Mouse (Mus musculus) MEL-GATA-1-ER (cell line): ENCODE data around the gene Med24.
"Not testable (repeated sequence)": the region's sequence is repeated elsewhere in the genome, so short reads cannot be mapped to it uniquely, and the experiment has no call there.

Source experiments
- DNase-seq: peaks from one replicate; pipeline ENCODE4 v3.0.0-alpha.2; 2012; ENCODE audit warnings: low read depth; ENCODE audit errors: extremely low read depth

Gene Med24

DNA sequence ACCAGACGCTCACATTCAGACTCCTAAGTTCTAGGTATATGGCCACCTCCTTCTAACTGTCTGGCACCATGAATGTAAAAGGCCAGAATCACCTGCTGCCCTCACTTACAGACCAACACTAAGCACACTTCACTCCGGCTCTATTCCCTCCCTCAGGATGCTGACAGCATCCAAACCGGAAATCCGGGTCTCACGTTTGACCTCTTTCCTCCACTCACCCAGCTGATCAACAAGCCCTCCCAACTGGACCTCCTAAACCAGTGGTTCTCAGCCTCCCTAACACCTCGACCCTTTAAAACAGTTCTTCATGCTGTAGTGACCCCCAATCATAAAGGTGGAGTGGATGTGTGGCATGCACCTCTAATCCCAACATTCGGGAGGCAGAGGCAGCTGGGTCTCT, 6.1 kb downstream of the Med24 start:
- DNase-seq = no peak

DNA sequence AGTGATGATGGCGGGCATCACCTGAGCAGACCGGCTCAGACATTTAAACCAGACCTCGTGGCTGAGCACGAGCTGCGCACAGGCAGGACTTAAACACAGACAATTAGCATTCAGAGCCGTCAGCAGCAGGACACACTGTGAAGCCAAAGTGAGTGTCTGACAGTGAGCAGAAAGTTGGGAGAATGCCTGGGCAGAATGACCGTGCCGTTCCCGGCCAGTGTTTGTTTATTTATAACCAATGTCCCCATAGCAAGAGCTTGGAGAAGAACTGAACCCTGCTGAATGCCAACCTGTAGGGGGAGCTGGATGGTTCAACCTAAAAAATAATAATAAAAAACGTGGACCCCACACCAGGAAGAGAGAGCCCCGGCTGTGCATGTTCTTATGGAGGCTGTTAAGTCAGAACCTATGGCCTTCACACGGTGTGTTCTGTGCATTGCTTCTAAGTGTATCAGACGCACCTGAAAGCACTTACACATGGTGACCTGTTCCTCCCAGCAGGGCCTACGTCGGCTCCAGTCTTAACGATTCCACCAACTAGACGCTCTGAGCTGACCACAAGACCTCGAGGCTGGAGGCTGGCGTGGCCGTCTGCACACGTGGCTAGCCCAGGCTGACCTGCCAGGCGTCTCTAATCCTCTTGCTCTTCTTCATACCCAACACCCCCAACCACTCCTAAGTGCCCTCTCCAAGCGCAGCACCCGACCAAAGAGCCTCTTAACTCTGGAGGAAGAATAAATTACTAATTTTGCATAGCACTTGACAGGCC, 7.6 kb downstream of the Med24 start:
- DNase-seq = no peak

DNA sequence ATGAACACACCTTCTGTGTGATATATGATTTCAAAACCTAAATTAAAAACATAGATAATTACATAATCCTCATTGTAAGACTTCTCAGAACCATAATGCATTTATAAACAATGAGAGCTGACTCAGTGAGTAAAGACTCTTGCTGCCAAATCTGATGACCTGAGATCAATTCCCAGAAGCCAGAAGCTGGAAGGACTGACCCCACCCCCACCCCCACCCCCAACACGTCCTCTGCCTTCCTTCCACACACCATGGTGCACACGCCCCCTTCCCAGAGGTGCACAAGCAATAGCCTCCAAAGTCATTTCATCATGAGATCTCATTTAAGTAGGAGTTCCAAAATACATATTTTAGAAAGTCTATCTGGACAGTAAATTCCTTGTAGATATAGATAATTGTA, 8.5 kb downstream of the Med24 start:
- DNase-seq = no peak

DNA sequence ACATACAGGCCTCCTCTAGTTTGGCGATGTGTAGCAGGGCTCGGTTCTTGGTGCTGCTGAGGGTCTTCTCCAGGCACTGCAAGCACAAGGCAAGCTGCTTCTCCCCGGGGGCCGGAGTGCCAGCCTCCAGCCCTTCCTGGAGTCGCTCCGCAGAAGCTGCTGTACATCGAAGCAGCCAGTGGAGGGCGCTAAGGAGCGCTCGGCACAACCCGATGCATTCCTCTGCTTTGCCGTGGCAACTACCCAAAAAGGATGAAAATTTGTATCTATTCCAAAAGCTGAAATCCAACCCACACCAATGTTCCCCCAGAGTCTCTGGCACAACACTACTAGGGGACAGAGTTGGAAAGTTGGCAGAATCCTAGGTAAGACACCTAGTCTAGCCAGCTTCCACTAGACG, 11.3 kb downstream of the Med24 start:
- no peak for DNase-seq

DNA sequence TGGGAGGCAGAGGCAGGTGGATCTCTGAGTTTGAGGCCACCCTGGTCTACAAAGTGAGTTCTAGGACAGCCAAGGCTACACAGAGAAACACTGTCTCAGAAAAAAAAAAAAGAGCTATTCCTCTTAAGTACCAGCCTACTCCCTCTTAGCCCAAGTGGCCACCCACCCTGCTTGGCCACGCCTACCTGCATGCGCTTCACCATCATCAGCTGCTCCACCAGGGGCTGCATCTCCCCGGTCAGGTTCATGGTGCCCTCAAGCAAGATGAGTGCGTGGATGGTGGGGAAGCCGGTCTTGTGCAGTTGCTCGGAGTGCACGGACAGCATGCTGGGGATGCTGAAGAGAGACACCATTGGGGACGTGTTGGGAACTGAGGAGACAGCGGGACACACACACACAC, 13.3 kb downstream of the Med24 start:
- DNase-seq = no peak

DNA sequence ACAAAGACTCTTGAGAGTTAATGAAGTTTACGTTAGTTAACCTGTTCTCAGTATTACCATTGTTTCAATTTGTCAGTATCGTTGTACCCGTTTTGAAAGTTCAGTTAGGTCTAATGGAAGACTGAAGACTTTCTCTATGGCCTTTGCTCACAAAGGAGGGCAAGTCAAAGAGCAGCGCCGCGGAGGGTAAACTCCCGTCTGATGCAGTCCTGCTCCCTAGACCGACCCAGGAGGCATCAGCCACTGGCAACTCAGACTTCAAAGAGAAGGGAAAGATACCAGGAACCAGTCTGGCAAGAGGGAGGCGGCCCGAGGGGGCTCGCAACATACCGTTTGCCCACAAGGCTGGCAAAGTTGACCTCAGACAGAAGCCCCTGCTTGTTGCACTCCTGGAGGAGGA, 15.5 kb downstream of the Med24 start:
- DNase-seq = no peak

DNA sequence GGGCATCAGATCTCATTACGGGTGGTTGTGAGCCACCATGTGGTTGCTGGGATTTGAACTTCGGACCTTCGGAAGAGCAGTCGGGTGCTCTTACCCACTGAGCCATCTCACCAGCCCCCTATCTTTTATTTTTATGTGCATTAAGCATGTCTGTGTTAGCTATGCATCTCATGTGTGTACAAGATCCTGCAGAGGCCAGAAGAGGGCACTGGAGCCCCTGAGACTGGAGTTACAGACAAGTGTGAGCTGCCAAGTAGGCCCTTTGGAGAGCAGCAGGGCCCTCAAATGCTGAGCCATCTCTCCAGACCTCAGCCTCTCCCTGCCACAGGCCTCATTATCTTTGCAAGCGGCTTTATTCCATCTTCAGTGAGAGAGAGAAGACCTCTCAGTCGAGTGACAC, 17.2 kb downstream of the Med24 start:
- not testable (repeated sequence) for DNase-seq

DNA sequence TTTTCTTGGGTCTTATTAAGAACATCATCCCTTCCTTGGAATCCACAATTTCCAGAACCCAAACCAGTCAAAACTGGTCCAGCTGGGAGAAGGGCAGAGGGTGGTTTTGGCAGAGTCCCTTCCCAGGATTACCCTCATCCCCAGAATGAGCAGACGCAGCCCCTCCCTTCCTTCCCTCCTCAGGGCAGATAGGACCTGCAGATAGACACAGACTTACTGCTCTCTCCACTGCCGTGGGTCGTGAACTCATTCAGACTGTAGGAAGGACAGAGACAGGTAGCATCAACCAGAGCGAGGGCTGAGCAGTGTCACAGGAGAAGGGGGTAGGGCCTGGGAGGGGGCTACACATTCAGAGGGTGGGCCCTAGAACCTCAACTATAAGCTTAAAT, 18.2 kb downstream of the Med24 start:
- no peak for DNase-seq

DNA sequence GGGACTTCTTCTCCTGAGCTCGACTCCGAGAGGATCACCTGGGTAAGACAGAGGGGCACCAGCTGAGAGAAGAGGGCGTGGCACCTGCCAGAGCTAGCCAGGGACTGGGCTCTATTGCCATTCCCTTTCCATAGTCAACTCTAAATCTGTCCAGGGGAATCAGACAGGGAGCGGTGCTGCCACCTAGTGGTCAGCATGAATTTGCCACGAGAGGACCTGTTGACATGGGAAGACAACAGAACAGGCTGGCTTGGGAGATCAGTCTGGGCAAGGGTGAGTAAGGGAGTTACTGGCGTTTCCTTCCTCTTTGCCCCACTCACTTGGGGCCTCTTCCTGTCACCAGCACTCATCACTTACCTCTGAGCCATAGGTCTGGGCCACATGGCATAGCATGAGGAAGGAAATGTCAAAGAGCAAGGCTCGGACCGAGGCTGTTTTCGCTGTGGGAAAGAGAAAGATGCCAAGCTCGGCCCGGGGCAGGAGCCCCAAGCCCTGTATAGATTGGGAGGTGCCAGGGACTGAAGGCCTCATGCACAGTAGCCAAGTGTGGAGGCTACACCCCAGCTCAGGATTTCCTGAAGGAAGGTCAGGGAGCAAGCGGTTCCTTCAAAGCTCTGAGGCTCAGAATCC, 18.7 kb downstream of the Med24 start:
- peak; percentile 64 for DNase-seq

DNA sequence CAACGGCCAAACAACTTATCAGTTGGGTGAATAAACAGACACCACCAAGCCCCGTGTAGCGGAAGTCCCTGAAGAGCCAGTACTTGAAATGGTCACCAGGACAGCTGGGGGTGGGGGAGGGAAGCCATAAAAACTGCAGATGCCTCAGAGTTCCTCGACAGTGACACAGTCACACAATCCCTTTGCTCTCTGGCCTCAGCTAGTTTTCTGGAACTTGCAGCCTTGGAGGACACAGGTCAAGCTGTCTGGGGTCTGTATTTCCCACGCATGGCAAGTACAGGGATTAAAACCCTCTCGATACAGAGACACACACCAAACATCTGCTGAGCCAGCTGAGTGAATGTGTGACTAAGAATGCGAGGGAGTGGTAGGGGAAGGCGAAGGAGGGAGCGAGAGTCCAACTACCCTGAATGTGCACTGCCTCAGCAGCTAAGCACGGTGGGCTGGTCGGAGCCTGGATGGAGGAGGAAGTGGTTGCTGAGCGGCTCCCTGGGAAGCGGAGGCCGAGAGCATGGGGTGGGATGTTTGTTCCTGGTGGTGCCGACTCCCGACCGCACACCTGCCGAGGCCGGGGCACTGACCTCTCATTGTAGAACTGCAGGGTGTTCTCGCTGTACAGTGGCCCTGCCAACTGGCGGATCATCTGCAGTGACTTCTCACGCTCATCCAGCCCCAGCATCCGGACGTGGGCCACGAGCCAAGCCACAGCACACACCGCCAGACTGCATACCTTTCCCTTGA, 20.1 kb downstream of the Med24 start:
- no peak for DNase-seq

DNA sequence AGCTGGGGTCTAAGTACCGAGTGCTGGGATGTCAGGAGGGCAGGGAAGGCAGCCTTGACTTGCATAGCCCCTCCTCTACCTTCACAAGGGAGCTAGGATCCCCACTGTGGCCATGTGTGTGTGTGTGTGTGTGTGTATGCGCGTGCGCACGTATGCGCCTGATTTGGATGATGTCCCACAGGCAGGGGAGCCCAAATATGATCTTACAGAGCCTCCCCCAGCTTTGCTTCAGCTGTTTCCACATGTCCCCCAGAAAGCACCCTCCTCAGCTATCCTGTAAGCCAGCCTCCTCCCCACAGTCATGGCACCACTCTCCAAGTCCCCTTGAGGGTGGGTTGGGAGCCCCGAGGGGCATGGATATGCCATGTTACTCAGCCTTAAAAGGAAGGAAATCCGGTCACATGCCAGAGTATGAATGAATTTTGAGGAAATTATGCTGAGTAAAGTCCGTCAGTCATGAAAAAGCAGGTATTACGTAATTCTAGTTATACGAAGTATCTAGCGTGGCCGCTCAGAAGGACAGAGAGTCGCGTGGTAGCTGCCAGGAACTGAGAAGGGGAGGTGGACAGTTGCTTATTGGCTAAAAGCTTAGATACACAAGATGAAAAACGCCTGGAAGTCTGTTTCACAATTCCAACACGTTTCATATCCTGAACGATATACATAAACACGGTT, 20.8 kb downstream of the Med24 start:
- no peak for DNase-seq

DNA sequence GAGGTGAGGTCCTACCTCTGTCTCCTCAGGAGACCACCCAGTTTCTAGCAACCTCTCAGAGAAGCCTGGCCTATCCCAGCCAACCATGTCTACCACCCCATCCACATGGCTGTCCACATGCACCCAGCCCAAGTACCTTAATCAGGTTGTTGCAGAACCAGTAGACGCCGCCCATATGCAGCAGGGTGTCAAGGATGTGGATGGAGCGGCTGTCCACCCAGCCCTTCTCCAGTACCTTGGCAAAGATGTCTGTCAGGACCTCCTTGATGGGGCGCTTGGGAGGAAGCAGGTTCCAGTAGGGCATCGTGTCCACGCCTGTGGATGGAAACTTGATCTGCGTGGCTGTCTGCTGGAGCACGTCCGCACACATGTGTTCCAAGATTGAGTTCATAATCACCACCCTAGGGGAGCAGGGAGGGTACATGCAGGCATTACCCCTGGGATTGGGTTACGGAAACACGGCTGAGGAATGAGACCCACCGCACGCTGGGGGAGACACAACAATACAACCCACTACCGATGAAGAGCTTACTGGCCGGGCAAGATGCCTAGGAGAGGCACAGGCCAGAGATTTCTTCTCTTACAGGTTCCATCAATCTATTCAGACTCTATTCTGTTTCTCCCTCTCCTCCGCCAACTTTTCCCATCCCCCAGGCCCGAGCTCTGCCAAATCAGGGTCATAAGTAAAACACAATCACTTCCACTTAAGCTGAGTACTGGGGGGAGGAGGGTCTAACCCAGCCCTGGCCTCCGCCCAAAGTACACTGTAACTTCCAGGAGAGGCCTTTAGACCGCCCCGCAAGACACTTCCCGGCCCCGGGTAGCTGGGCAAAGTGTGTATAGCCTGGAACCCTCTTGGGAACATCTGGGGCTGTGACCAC, 21.6 kb downstream of the Med24 start:
- no peak for DNase-seq

DNA sequence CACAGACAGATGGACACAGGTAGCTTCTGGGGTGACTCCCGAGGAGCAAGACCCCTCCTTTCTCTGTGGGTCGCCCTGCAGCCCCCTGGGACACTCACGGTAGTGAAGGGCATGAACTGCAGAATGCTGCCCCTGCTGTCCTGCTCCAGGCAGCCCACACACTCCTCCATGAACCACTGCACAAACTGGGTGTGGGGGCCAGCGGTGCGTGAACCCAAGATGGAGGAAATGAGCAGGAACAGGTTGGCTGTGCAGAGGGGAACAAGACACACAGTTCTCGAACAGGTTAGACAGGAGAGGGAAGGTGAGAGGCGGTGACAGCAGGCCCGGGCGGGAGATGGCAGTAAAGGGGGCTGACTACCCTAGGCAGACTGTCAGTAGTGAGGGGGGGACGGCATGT, 24.2 kb downstream of the Med24 start:
- DNase-seq = no peak

DNA sequence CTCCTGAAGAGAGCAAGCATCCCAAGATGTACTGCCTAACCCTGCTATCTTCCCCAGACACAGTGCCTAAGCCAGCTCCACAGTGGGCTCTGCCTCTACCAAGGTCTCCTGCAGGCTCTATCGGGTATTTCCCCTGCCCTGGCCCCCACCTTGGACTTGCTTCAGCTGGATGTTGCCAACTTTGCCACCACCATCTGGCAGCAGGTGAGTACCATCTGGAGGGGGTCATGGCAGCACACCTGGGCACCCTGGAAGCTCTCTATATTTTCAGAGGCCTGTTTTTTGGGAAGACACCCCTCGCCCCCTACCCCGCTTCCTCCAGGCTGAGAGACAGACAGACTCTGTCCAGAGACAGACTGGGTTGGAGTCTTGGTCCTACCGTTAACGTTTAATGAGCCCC, 26.9 kb downstream of the Med24 start:
- no peak for DNase-seq

DNA sequence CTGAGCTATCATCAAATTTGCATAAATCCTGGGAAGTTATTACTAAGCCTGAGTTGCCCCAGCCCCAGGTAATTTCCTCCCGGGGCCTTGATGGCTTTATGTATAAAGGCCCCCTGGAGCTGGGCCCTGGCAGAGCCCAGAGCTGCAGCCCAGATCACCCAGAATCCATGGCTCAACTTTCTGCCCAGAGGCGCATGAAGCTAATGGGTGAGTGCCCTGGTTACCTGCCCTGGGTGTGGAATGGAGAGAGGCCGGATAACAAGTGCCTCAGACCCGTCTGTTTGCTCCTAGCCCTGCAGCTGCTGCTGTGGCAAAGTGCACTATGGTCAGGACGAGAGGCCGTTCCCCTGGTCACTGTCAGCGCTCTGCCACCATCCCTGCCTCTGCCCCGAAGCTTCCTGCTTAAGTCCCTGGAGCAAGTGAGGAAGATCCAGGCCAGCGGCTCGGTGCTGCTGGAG, 28.0 kb downstream of the Med24 start, which contains the start of gene Csf3:
Gene Csf3 (plus strand): TSS at position 51 of the 458 bp plus-strand sequence.
- no peak for DNase-seq

DNA sequence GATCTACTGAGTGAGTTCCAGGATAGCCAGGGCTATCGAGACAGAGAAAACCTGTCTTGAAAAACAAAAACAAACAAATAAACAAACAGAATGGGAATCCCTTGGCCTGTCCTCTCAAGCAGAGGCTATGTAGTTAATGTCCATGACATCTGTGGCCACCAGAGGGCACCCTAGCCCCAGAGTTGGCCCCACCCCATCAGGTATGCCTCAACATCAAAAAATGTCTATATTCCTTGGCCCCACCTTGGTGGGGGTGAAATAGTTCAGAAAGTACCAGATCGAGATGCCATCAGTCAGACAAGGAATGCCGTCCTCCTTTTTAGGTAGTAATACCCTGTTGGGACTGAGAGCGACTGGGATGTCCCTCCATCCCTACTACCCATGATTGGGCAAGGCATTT, 29.3 kb downstream of the Med24 start:
- no peak for DNase-seq

DNA sequence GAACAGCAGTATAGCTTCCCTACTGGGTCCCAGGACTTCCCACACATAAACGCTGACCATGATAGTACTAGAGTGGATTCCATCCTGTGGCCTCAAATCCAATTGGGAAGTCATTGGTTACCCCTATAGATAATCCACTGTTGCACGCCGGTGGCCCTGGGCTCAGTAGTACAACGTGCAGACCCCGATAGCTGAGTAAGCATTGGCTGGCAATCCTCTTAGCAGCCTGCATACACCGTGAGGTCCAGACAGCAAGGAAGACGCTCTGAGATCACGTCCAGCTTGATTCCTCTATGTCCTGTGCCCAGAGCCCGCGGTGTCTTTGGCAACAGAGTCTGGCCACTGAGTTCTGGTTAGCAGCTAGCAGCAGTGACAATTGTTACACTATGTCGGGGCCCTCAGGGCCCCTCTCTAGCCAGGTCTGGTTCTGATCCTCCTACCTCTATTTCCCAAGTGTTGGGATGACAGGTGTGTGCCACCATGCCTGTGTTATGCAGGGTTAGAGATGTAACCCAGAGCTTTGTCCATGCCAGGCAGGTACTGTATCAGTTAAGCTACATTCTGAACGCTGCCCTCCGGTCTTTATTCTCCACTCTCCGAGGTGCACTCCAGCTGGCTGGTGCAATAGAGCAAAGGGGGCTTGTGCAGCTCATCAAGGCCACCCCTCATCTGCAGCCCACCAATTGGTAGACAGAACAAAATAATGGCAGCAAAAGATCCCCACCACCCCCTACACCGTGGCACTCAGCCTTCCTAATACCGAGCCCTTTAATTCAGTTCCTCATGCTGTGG, 30.2 kb downstream of the Med24 start:
- no peak for DNase-seq

DNA sequence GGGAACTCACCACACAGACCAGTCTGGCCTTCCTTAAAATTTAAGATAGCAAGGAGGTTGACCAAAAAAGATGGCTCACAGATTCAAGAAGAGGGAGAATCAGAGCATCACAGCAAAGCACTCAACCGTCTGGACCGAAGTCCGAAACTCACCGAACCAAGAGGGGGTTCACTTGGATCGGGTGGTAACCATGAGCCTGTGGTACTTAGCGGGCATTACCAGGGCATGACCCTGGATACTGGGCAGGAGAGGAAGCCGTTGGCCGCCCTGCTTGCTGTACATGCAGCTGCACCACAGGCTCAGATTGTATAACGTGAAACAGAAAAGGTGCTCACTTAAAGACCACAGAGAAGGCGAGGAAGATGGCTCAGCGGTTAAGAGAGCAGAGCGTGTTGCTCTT, 32.0 kb downstream of the Med24 start:
- DNase-seq = no peak

DNA sequence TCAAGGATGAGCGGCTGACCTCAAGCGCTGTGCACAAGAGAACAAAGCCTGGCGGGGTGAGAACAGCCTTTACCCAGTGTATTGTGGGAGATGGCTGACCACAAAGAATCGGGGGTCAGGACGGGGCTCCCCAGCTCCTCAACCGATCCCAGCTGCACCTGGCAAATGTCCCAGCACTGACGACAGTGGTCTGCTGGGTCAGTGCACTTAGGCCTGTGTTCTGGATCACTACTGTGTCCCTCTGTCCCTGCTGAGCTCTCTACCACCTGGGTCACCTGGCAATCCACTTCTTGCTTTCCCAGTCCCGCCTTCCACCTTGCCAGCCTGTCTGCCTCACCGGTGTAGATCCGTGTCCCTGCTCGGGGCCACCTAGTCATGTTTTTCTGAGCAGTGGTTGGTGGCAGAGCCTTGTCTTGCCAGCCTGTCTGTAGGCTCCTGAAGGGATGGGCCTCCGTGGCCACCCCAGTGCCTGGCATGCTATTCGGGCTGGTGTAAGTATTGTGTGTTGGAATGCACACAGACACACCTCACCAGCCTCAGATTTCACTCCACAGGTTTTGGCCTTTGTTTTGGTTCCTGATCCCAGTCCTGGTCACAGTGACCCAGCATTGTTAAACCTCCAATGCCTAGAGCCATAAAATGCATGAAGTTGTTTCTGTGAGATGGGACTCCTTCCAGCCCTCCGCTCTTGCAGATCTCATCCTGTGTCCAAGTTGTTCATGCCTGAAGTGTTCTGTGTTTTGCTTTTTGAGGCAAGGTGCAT, 32.6 kb downstream of the Med24 start:
- no peak for DNase-seq
